Mouse (Mus musculus): ENCODE results near the gene Ccdc92. TPM values are rescaled to one million over a fixed set of nuclear protein-coding genes. Genes with fewer than 3 reads are reported as not detected.
A peak's percentile ranks its signal among the peaks of the same experiment; 100 is the strongest.

Ccdc92 gene
- not detected in 2 replicates for total RNA-seq (2014; fragmentation: Nextera tagmentation)
- total RNA-seq (2017): 0.36 TPM in 1 of 2 replicates, not detected in the other

- peak; percentile 92 for ATAC-seq (replicated peaks; ENCODE audit: poor library complexity, severe bottlenecking)
Observed at GRCm38 (mm10) chr5:124862013-124862866, at the start of gene Ccdc92, which contains the start of gene Zfp664. Ccdc92 (minus strand) TSS chr5:124862424. Zfp664 (plus strand) TSS chr5:124862691.

GRCm38 (mm10) chr5:124908860-124909259 is 46.6 kb upstream of the Ccdc92 start:
- peak; percentile 92 for ATAC-seq (replicated peaks; ENCODE audit: poor library complexity, severe bottlenecking)

- no peak for ATAC-seq (replicated peaks; ENCODE audit: poor library complexity, severe bottlenecking)
Observed at GRCm38 (mm10) chr5:124906890-124907289, 44.7 kb upstream of the Ccdc92 start.

GRCm38 (mm10) chr5:124903852-124904251 is 41.6 kb upstream of the Ccdc92 start:
- no peak for ATAC-seq (replicated peaks; ENCODE audit: poor library complexity, severe bottlenecking)

- ATAC-seq (replicated peaks; ENCODE audit: poor library complexity, severe bottlenecking): no peak
Observed at GRCm38 (mm10) chr5:124902195-124902594, 40.0 kb upstream of the Ccdc92 start.

- no peak for ATAC-seq (replicated peaks; ENCODE audit: poor library complexity, severe bottlenecking)
Observed at GRCm38 (mm10) chr5:124901675-124902074, 39.5 kb upstream of the Ccdc92 start.

- no peak for ATAC-seq (replicated peaks; ENCODE audit: poor library complexity, severe bottlenecking)
Observed at GRCm38 (mm10) chr5:124900738-124901490, 38.7 kb upstream of the Ccdc92 start.

- peak; percentile 95 for ATAC-seq (replicated peaks; ENCODE audit: poor library complexity, severe bottlenecking)
Observed at GRCm38 (mm10) chr5:124899945-124900631, 37.9 kb upstream of the Ccdc92 start.

GRCm38 (mm10) chr5:124896135-124896534 is 33.9 kb upstream of the Ccdc92 start:
- no peak for ATAC-seq (replicated peaks; ENCODE audit: poor library complexity, severe bottlenecking)

- ATAC-seq (replicated peaks; ENCODE audit: poor library complexity, severe bottlenecking): no peak
Observed at GRCm38 (mm10) chr5:124891921-124892370, 29.7 kb upstream of the Ccdc92 start.

GRCm38 (mm10) chr5:124888661-124889060 is 26.4 kb upstream of the Ccdc92 start:
- ATAC-seq (replicated peaks; ENCODE audit: poor library complexity, severe bottlenecking): no peak

- ATAC-seq (replicated peaks; ENCODE audit: poor library complexity, severe bottlenecking): no peak
Observed at GRCm38 (mm10) chr5:124883877-124884276, 21.7 kb upstream of the Ccdc92 start.

GRCm38 (mm10) chr5:124879801-124880200 is 17.6 kb upstream of the Ccdc92 start:
- no peak for ATAC-seq (replicated peaks; ENCODE audit: poor library complexity, severe bottlenecking)

- no peak for ATAC-seq (replicated peaks; ENCODE audit: poor library complexity, severe bottlenecking)
Observed at GRCm38 (mm10) chr5:124879251-124879650, 17.0 kb upstream of the Ccdc92 start.

- no peak for ATAC-seq (replicated peaks; ENCODE audit: poor library complexity, severe bottlenecking)
Observed at GRCm38 (mm10) chr5:124873890-124874601, 11.8 kb upstream of the Ccdc92 start.

- ATAC-seq (replicated peaks; ENCODE audit: poor library complexity, severe bottlenecking): peak; percentile 80
Observed at GRCm38 (mm10) chr5:124873096-124873495, 10.9 kb upstream of the Ccdc92 start.

- no peak for ATAC-seq (replicated peaks; ENCODE audit: poor library complexity, severe bottlenecking)
Observed at GRCm38 (mm10) chr5:124872033-124872432, 9.8 kb upstream of the Ccdc92 start.

GRCm38 (mm10) chr5:124868981-124869380 is 6.8 kb upstream of the Ccdc92 start:
- ATAC-seq (replicated peaks; ENCODE audit: poor library complexity, severe bottlenecking): peak; percentile 44

- peak; percentile 2; the same call in 1 of the 2 replicates for ATAC-seq (replicated peaks; ENCODE audit: poor library complexity, severe bottlenecking)
Observed at GRCm38 (mm10) chr5:124862871-124863741, 882 bp upstream of the Ccdc92 start.
